Mouse (Mus musculus) bone marrow, adult 2 months (tissue): ENCODE results near the gene Marc2.

Experiments used
- CTCF ChIP-seq: fragments of 200-500 bp; IDR thresholded peaks from 2 replicates; pipeline ENCODE4 v1.5.1; 2011; ENCODE audit warnings: low read length, control low read depth; ENCODE audit not compliant: control insufficient read depth, insufficient read depth
- POLR2A ChIP-seq: fragments of 200-500 bp; IDR thresholded peaks from 2 replicates; pipeline ENCODE4 v1.6.1; 2011; ENCODE audit warnings: low read depth, mild to moderate bottlenecking, control low read depth, low read length, borderline replicate concordance; ENCODE audit not compliant: control insufficient read depth

DNA sequence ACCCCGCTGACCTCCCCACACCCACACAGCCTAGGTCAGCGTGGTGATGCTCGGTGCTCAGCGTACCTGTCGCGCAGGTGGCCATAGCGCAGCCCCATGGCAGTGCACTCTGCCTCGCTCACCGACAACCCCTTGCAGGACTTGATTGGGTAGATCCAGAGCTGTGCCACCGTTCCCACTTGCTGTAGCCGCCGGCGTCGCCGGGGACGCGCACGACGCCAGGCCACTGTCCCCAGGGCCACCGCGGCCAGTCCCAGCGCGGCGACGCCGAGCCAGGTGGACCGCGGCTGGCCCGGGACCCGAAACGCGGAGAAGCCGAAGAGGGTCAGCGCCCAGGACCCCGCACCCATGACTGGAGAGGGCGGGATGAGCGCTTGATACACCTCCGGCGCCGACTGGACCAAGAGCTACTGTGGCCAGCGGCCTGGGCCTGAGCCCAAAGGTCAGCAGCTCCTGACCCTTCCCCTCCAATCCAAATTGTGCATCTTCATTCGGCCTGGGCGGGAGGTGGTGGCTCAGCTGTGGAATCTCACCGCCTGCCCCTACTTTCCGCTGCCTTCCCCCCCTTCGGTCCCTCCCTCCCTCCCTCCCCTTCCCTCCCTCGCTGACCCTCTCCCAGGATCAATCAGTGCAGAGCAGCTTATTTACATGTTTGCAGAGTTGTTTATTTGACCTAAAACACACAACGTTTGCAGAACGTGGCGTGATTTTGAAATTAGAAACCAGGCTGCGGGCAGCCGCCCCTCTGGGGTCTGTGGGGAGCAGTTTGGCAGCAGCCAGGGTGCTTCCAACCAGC lies 35.3 kb downstream of the Marc2 start, which contains the start of gene Marc1:
- TF ChIP-seq POLR2A (no peak), CTCF (no peak)
